Mouse (Mus musculus): ENCODE data around the gene Mitf. TPM values are rescaled to one million over a fixed set of nuclear protein-coding genes. Genes with fewer than 3 reads are reported as not detected.

The Mitf gene
- total RNA-seq, 2 experiments from 2014 or later: 7.8 to 8.2 TPM

GRCm38 (mm10) chr6:98015066-98015465 is 208.2 kb downstream of the Mitf start:
- no peak for TF ChIP-seq CTCF (IDR thresholded peaks at IDR 0.05)
- intact Hi-C loops (cut with DNase I): no loop called here
- no peak for DNase-seq (ENCODE audit: extremely low spot score in 1 of 2, low spot score in 2 of 2)

GRCm38 (mm10) chr6:98015819-98016218 is 209.0 kb downstream of the Mitf start:
- intact Hi-C loops (cut with DNase I): no loop called here
- Histone ChIP-seq H3K4me3 (no peak overlapping the region), H3K27ac (no peak overlapping the region)
- TF ChIP-seq CTCF (IDR thresholded peaks at IDR 0.05): no peak
- DNase-seq (ENCODE audit: extremely low spot score in 1 of 2, low spot score in 2 of 2): no peak

More at GRCm38 (mm10) chr6:98015066-98015465, 208.2 kb downstream of the Mitf start:
- H3K4me3 ChIP-seq: no peak overlapping the region
- H3K27ac ChIP-seq: no peak overlapping the region

GRCm38 (mm10) chr6:98023876-98024275 is 217.0 kb downstream of the Mitf start:
- Histone ChIP-seq H3K4me3 (no peak overlapping the region), H3K27ac (no peak overlapping the region)
- TF ChIP-seq CTCF (IDR thresholded peaks at IDR 0.05): no peak
- DNase-seq (ENCODE audit: extremely low spot score in 1 of 2, low spot score in 2 of 2): no peak
- intact Hi-C loops (cut with DNase I): no loop called here

GRCm38 (mm10) chr6:98038513-98038912 is 231.7 kb downstream of the Mitf start:
- intact Hi-C loops (cut with DNase I): no loop called here
- Histone ChIP-seq H3K4me3 (no peak overlapping the region), H3K27ac (no peak overlapping the region)
- TF ChIP-seq CTCF (IDR thresholded peaks at IDR 0.05): no peak
- no peak for DNase-seq (ENCODE audit: extremely low spot score in 1 of 2, low spot score in 2 of 2)

GRCm38 (mm10) chr6:98041795-98042194 is 234.9 kb downstream of the Mitf start:
- no peak for DNase-seq (ENCODE audit: extremely low spot score in 1 of 2, low spot score in 2 of 2)
- Histone ChIP-seq H3K4me3 (no peak overlapping the region), H3K27ac (no peak overlapping the region)
- intact Hi-C loops (cut with DNase I): no loop called here
- no peak for TF ChIP-seq CTCF (IDR thresholded peaks at IDR 0.05)

- TF ChIP-seq CTCF (IDR thresholded peaks at IDR 0.05): no peak
- Histone ChIP-seq H3K27ac (no peak overlapping the region), H3K4me3 (no peak overlapping the region)
- intact Hi-C loops (cut with DNase I): no loop called here
- peak in 1 of 2 experiments; percentile 11 for DNase-seq (ENCODE audit: extremely low spot score in 1 of 2, low spot score in 2 of 2)
These were observed 239.7 kb downstream of the Mitf start for GRCm38 (mm10) chr6:98046295-98047108.

GRCm38 (mm10) chr6:98047741-98048140 is 240.9 kb downstream of the Mitf start:
- intact Hi-C loops (cut with DNase I): no loop called here
- no peak overlapping the region for H3K4me3 ChIP-seq
- no peak for DNase-seq (ENCODE audit: extremely low spot score in 1 of 2, low spot score in 2 of 2)
- no peak overlapping the region for H3K27ac ChIP-seq
- no peak for TF ChIP-seq CTCF (IDR thresholded peaks at IDR 0.05)

- peak overlapping the region; percentile 2; the same call in 1 of the 2 replicates for H3K27ac ChIP-seq
- no peak overlapping the region for H3K4me3 ChIP-seq
- DNase-seq (ENCODE audit: extremely low spot score in 1 of 2, low spot score in 2 of 2): peak in 1 of 2 experiments; percentile 18
- TF ChIP-seq CTCF (IDR thresholded peaks at IDR 0.05): no peak
- intact Hi-C loops (cut with DNase I): no loop called here
These were observed 242.0 kb downstream of the Mitf start for GRCm38 (mm10) chr6:98048671-98049438.

- intact Hi-C loops (cut with DNase I): no loop called here
- no peak overlapping the region for H3K4me3 ChIP-seq
- no peak for DNase-seq (ENCODE audit: extremely low spot score in 1 of 2, low spot score in 2 of 2)
- H3K27ac ChIP-seq: no peak overlapping the region; the same call in 1 of the 2 replicates
- no peak for TF ChIP-seq CTCF (IDR thresholded peaks at IDR 0.05)
These were observed 242.7 kb downstream of the Mitf start for GRCm38 (mm10) chr6:98049551-98049950.

- no peak for DNase-seq (ENCODE audit: extremely low spot score in 1 of 2, low spot score in 2 of 2)
- intact Hi-C loops (cut with DNase I): no loop called here
- no peak for TF ChIP-seq CTCF (IDR thresholded peaks at IDR 0.05)
- H3K4me3 ChIP-seq: no peak overlapping the region
- no peak overlapping the region for H3K27ac ChIP-seq
These were observed 255.0 kb downstream of the Mitf start for GRCm38 (mm10) chr6:98061878-98062277.

- Histone ChIP-seq H3K4me3 (no peak overlapping the region), H3K27ac (no peak overlapping the region)
- no peak for DNase-seq (ENCODE audit: extremely low spot score in 1 of 2, low spot score in 2 of 2)
- no peak for TF ChIP-seq CTCF (IDR thresholded peaks at IDR 0.05)
- intact Hi-C loops (cut with DNase I): no loop called here
These were observed 258.1 kb downstream of the Mitf start for GRCm38 (mm10) chr6:98064926-98065325.

GRCm38 (mm10) chr6:98066420-98066819 is 259.6 kb downstream of the Mitf start:
- no peak overlapping the region for H3K27ac ChIP-seq
- no peak for DNase-seq (ENCODE audit: extremely low spot score in 1 of 2, low spot score in 2 of 2)
- no peak for TF ChIP-seq CTCF (IDR thresholded peaks at IDR 0.05)
- intact Hi-C loops (cut with DNase I): no loop called here
- H3K4me3 ChIP-seq: no peak overlapping the region

Other genes starting within 250 kb of the Mitf start
- 10 to 100 TPM; 14.2 to 15.6 TPM for gene Frmd4b, start 189.5 kb upstream of the Mitf start, total RNA-seq (2021)